Mouse (Mus musculus) cortical plate, adult 2 months (tissue): ENCODE measurements around the gene Nfkb1. TPM values are rescaled to one million over a fixed set of nuclear protein-coding genes. Genes with fewer than 3 reads are reported as not detected.

Source experiments
- H3K27ac ChIP-seq: fragments of 200-500 bp; 2 replicates; pipeline ENCODE4 v1.5.1; 2012; ENCODE audit warnings: low read length, control low read depth, inconsistent platforms; ENCODE audit not compliant: insufficient read depth
- H3K4me1 ChIP-seq: fragments of 200-500 bp; 2 replicates; pipeline ENCODE4 v1.6.1; 2011; ENCODE audit warnings: low read length; ENCODE audit not compliant: control insufficient read depth, insufficient read depth
- H3K4me3 ChIP-seq: fragments of 200-500 bp; 2 replicates; pipeline ENCODE4 v1.5.1; 2011; ENCODE audit warnings: mild to moderate bottlenecking, low read length, control low read depth; ENCODE audit not compliant: insufficient read depth
- CTCF ChIP-seq: fragments of 200-500 bp; IDR thresholded peaks from 2 replicates; pipeline ENCODE4 v1.5.1; 2011; ENCODE audit warnings: mild to moderate bottlenecking, control low read depth, low read length; ENCODE audit not compliant: insufficient read depth; ENCODE audit errors: extremely low read depth
- POLR2A ChIP-seq: fragments of 200-500 bp; IDR thresholded peaks from 2 replicates; pipeline ENCODE4 v1.6.1; 2011; ENCODE audit warnings: mild to moderate bottlenecking, low read length, control low read depth; ENCODE audit not compliant: insufficient read depth; ENCODE audit errors: extremely low read depth
- polyA plus RNA-seq: library from polyadenylated mRNA; depleted of rRNA; stranded (reverse); fragments of >200 nt; gene quantifications from 2 replicates; pipeline ENCODE4 v1.2.3, GENCODE M21; 2012; rRNA removed

The Nfkb1 gene
- polyA plus RNA-seq, 1 experiment: 22.3 TPM

- H3K27ac ChIP-seq: no peak overlapping the region
- TF ChIP-seq CTCF: no peak
- no peak for TF ChIP-seq POLR2A
- no peaks in the 10 kb centered on the region for H3K4me1 ChIP-seq
- H3K4me3 ChIP-seq: no peak overlapping the region
Measured at GRCm38 (mm10) chr3:135562036-135562435, 129.3 kb downstream of the Nfkb1 start.

GRCm38 (mm10) chr3:135556851-135557662 is 134.3 kb downstream of the Nfkb1 start:
- no peak overlapping the region for H3K27ac ChIP-seq
- H3K4me3 ChIP-seq: no peak overlapping the region
- no peak for TF ChIP-seq CTCF
- no peak for TF ChIP-seq POLR2A

DNA sequence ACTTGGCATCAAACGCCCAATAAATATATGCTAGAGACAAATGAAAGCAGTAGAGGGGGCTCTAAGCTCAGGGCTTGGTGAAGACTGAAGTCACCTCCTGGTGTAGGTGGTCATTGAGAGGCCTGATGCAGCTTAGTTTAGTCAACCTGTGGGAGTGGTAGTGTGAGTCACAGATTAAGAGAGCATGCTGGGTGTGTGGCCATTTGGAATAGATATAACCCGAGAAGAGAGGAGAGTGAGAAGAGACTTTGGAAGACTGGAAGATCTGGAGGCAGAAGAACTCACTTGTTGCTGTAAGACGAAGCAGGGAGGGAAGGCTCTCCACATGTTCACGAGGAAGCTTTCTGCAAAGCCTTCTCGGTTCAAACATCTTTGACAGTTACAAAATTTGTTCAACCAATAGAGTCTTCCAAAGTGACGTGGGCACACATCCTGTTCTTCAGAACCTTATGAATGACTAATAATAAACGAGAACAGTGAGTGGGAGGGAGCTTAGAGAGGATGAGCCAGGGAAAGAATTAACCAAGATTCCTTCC is 135.2 kb downstream of the Nfkb1 start:
- Histone ChIP-seq H3K4me3 (no peak overlapping the region), H3K27ac (no peak overlapping the region), H3K4me1 (peaks cover 2% of the 10 kb centered on the region; the same call in 1 of the 2 replicates)
- TF ChIP-seq CTCF: peak; percentile 45; the same call in 1 of the 2 replicates
- TF ChIP-seq POLR2A: no peak

More at GRCm38 (mm10) chr3:135556851-135557662, 134.3 kb downstream of the Nfkb1 start:
- peaks cover 2% of the 10 kb centered on the region; the same call in 1 of the 2 replicates for H3K4me1 ChIP-seq

DNA sequence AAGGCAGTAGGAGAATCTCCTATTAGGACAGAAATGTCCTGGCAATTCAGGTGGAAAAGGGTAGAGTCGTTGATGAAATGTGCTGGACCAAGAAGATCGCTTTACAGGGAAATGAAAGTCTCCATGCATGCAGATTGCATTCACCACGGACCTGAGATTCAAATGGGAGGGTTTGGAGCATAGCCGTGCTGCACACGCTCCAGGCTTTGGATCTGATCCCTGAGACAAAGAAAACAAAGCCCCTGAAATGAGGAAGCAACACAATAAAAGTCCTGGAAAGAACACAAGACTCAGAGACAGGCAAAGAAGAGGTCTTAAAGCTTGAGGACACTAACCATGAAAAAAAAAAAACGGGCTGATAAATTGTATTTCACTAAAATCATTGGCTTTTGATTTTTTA is 136.2 kb downstream of the Nfkb1 start:
- TF ChIP-seq POLR2A (no peak), CTCF (no peak)
- no peak overlapping the region for H3K27ac ChIP-seq

DNA sequence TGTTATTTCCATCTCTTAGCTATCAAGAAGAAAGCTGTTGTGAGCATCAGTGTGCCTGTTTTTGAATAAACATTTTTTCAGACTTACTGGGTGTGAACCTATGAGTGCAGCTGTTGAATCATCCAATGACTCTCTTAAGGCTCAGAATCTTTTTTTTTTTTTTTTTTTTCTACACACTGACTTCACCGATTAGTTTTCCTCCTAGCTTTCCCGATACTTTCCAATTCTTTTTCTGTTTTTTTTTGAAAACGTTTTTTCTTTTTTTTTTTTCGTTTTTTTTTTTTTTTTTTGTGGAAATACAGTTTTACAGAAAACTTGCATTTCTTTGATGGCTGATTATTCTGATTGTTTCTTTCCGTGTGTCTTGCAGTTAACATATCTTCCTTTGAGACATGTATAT is 138.5 kb downstream of the Nfkb1 start:
- Histone ChIP-seq H3K4me3 (no peak overlapping the region), H3K27ac (no peak overlapping the region), H3K4me1 (peaks cover 2% of the 10 kb centered on the region; the same call in 1 of the 2 replicates)
- TF ChIP-seq POLR2A (no peak), CTCF (no peak)

More for the DNA sequence above, 136.2 kb downstream of the Nfkb1 start:
- no peak overlapping the region for H3K4me3 ChIP-seq
- peaks cover 2% of the 10 kb centered on the region; the same call in 1 of the 2 replicates for H3K4me1 ChIP-seq

GRCm38 (mm10) chr3:135547298-135547697 is 144.0 kb downstream of the Nfkb1 start:
- no peak overlapping the region for H3K4me3 ChIP-seq
- no peak overlapping the region for H3K27ac ChIP-seq
- no peaks in the 10 kb centered on the region for H3K4me1 ChIP-seq
- TF ChIP-seq POLR2A: no peak
- no peak for TF ChIP-seq CTCF

GRCm38 (mm10) chr3:135546212-135546923 is 145.0 kb downstream of the Nfkb1 start:
- Histone ChIP-seq H3K4me1 (no peaks in the 10 kb centered on the region), H3K4me3 (no peak overlapping the region), H3K27ac (no peak overlapping the region)
- TF ChIP-seq POLR2A (no peak), CTCF (no peak)

Other genes with a start within 250 kb of the Nfkb1 start
- gene Manba, start 205.9 kb downstream of the Nfkb1 start, polyA plus RNA-seq: 4.9 and 5.5 TPM in 2 replicates
- 3.1 and 3.6 TPM in 2 replicates for gene Slc39a8, start 133.7 kb upstream of the Nfkb1 start, polyA plus RNA-seq